Mouse (Mus musculus) testis, adult 2 months (tissue): ENCODE measurements at regions not wholly inside any gene's neighbourhood (a gene's known extent, or its start where the extent isn't known, plus 50 kb on each side); places are given as distances from the start of the nearest gene placed in this dataset.

Experiments
- CTCF ChIP-seq: fragments of 200-500 bp; IDR thresholded peaks from 2 replicates; pipeline ENCODE4 v1.5.1; 2012; ENCODE audit warnings: low read depth, mild to moderate bottlenecking, inconsistent platforms, low read length, moderate library complexity; ENCODE audit not compliant: control insufficient read depth, insufficient read depth, insufficient replicate concordance
- POLR2A ChIP-seq: fragments of 200-500 bp; IDR thresholded peaks from 2 replicates; pipeline ENCODE4 v1.6.1; 2012; ENCODE audit warnings: low read depth, mild to moderate bottlenecking, inconsistent platforms, low read length, moderate library complexity; ENCODE audit not compliant: control insufficient read depth

DNA sequence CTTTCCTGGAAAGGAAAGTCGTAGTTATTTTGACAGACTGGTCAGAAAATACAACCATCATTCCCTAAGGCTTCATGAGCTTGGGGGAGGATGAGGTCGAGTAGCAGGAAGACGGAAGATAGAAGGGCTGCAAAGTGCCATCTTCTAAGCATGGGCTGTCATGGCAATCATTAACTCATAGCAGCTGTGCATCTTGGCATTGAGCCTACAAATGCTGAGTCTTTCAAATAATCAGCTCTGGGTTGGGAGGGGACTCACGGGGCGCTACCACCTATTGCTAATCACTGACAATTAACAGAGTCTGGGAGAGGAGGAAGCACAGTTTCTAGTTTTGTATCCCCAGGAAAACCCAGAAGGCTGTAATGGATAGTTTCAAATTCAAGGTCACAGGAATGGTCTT is 586.3 kb downstream of the Gbe1 start:
- no peak for TF ChIP-seq POLR2A
- no peak for TF ChIP-seq CTCF
